Mouse (Mus musculus) liver, postnatal 0 days (tissue): ENCODE measurements around the gene Laptm4a.

ENCODE experiments used
- CTCF ChIP-seq: sonication (generic); IDR thresholded peaks from 2 replicates; pipeline ENCODE4 v1.5.1; 2016; ENCODE audit warnings: antibody characterized with exemption, low read depth
- EP300 ChIP-seq: IDR thresholded peaks from 2 replicates; pipeline ENCODE4 v1.6.1; 2016; ENCODE audit warnings: antibody characterized with exemption, low read depth, mild to moderate bottlenecking

DNA sequence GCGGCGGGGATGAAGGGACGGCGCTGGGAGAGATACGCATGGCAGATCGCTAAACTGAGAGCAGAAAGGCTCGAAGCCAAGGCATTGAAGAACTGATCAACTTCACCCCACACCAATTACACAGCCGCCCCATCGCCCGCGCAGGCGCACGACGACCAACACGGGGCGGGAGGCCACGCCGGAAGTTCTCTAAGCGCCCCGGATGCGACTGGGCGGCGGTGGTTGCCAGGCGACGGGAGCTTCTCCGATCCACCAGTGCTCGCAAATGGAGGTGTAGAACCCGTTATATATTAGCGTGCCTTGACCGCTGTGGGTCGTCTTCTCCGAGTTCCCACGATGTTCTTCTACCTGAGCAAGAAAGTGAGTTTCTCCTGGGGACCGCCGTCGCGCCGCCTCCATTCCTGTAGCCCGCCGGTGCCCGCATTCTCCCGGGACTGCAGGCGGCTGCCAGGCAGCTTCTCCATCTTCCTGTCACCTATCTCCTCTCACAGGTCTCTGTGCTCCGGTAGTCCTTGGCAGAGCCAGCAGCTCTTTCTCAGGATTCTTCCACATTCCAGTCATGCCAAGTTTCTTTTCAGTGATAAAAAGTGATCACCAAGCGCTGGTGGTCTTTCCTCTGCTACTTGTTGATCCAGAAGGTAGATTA, 52.5 kb downstream of the Laptm4a start, which contains the start of gene Wdr35:
- TF ChIP-seq CTCF (no peak), EP300 (no peak)
